Mouse (Mus musculus): Measurements from ENCODE around the gene Olfr314. TPM values are rescaled to one million over a fixed set of nuclear protein-coding genes. Genes with fewer than 3 reads are reported as not detected.

The Olfr314 gene
- total and polyA plus RNA-seq, 2 experiments from 2014 or later = not detected

GRCm38 (mm10) chr11:58784182-58784581 lies 1.4 kb downstream of the Olfr314 start:
- ATAC-seq (ENCODE audit: low FRiP score) = no peak
- Histone ChIP-seq H3K4me1 (ENCODE audit: insufficient read depth, low read length) (no peaks in the 10 kb centered on the region), H3K9ac (replicated peaks; ENCODE audit: low read length, poor library complexity, severe bottlenecking) (no peak overlapping the region), H3K4me3 (ENCODE audit: low read depth, low read length) (no peak overlapping the region), H3K9me3 (ENCODE audit: low read length) (no peaks in the 10 kb centered on the region), H3K27ac (ENCODE audit: low read depth, low read length) (no peak overlapping the region), H3K27me3 (ENCODE audit: insufficient read depth, low read length) (no peaks in the 10 kb centered on the region), H3K36me3 (ENCODE audit: insufficient read depth, low read length) (no peaks in the 10 kb centered on the region), H3K4me2 (ENCODE audit: low read depth, low read length, poor library complexity, severe bottlenecking) (no peak overlapping the region)
- no peak for TF ChIP-seq CTCF (IDR thresholded peaks at IDR 0.05)
- no peak for DNase-seq (ENCODE audit: low spot score)
- 82% methylated on average over 2 of the region's 2 CpGs for WGBS

GRCm38 (mm10) chr11:58787651-58788050 lies 4.9 kb downstream of the Olfr314 start:
- Histone ChIP-seq H3K4me3 (ENCODE audit: low read depth, low read length) (no peak overlapping the region), H3K27me3 (ENCODE audit: insufficient read depth, low read length) (no peaks in the 10 kb centered on the region), H3K9me3 (ENCODE audit: low read length) (no peaks in the 10 kb centered on the region), H3K36me3 (ENCODE audit: insufficient read depth, low read length) (no peaks in the 10 kb centered on the region), H3K4me1 (ENCODE audit: insufficient read depth, low read length) (no peaks in the 10 kb centered on the region), H3K27ac (ENCODE audit: low read depth, low read length) (no peak overlapping the region), H3K4me2 (ENCODE audit: low read depth, low read length, poor library complexity, severe bottlenecking) (no peak overlapping the region), H3K9ac (replicated peaks; ENCODE audit: low read length, poor library complexity, severe bottlenecking) (no peak overlapping the region)
- TF ChIP-seq CTCF (IDR thresholded peaks at IDR 0.05) = no peak
- no peak for DNase-seq (ENCODE audit: low spot score)
- 88% methylated on average over 10 of the region's 10 CpGs for WGBS
- no peak for ATAC-seq (ENCODE audit: low FRiP score)

- Histone ChIP-seq H3K27ac (ENCODE audit: low read depth, low read length) (no peak overlapping the region), H3K4me3 (ENCODE audit: low read depth, low read length) (no peak overlapping the region), H3K4me1 (ENCODE audit: insufficient read depth, low read length) (no peaks in the 10 kb centered on the region), H3K9me3 (ENCODE audit: low read length) (no peaks in the 10 kb centered on the region), H3K4me2 (ENCODE audit: low read depth, low read length, poor library complexity, severe bottlenecking) (no peak overlapping the region), H3K27me3 (ENCODE audit: insufficient read depth, low read length) (no peaks in the 10 kb centered on the region), H3K9ac (replicated peaks; ENCODE audit: low read length, poor library complexity, severe bottlenecking) (no peak overlapping the region), H3K36me3 (ENCODE audit: insufficient read depth, low read length) (no peaks in the 10 kb centered on the region)
- ATAC-seq (ENCODE audit: low FRiP score) (no peak), DNase-seq (ENCODE audit: low spot score) (no peak)
- WGBS = 88% methylated on average over 8 of the region's 8 CpGs
- no peak for TF ChIP-seq CTCF (IDR thresholded peaks at IDR 0.05)
Observed at GRCm38 (mm10) chr11:58788346-58788745, 5.6 kb downstream of the Olfr314 start.

GRCm38 (mm10) chr11:58789532-58789931 lies 6.8 kb downstream of the Olfr314 start:
- Histone ChIP-seq H3K36me3 (ENCODE audit: insufficient read depth, low read length) (no peaks in the 10 kb centered on the region), H3K4me3 (ENCODE audit: low read depth, low read length) (no peak overlapping the region), H3K9ac (replicated peaks; ENCODE audit: low read length, poor library complexity, severe bottlenecking) (no peak overlapping the region), H3K27ac (ENCODE audit: low read depth, low read length) (no peak overlapping the region), H3K4me2 (ENCODE audit: low read depth, low read length, poor library complexity, severe bottlenecking) (0 out of 2 replicates have a peak overlapping the region, but pooled peaks have one; percentile 6), H3K27me3 (ENCODE audit: insufficient read depth, low read length) (no peaks in the 10 kb centered on the region), H3K9me3 (ENCODE audit: low read length) (no peaks in the 10 kb centered on the region), H3K4me1 (ENCODE audit: insufficient read depth, low read length) (no peaks in the 10 kb centered on the region)
- no peak for TF ChIP-seq CTCF (IDR thresholded peaks at IDR 0.05)
- ATAC-seq (ENCODE audit: low FRiP score) = no peak
- 15% methylated on average over 3 of the region's 3 CpGs for WGBS
- peak; percentile 31 for DNase-seq (ENCODE audit: low spot score)

- Histone ChIP-seq H3K9me3 (ENCODE audit: low read length) (no peaks in the 10 kb centered on the region), H3K4me2 (ENCODE audit: low read depth, low read length, poor library complexity, severe bottlenecking) (no peak overlapping the region), H3K27ac (ENCODE audit: low read depth, low read length) (no peak overlapping the region), H3K36me3 (ENCODE audit: insufficient read depth, low read length) (no peaks in the 10 kb centered on the region), H3K4me3 (ENCODE audit: low read depth, low read length) (no peak overlapping the region), H3K27me3 (ENCODE audit: insufficient read depth, low read length) (no peaks in the 10 kb centered on the region), H3K4me1 (ENCODE audit: insufficient read depth, low read length) (no peaks in the 10 kb centered on the region), H3K9ac (replicated peaks; ENCODE audit: low read length, poor library complexity, severe bottlenecking) (no peak overlapping the region)
- no peak for TF ChIP-seq CTCF (IDR thresholded peaks at IDR 0.05)
- no peak for DNase-seq (ENCODE audit: low spot score)
- no peak for ATAC-seq (ENCODE audit: low FRiP score)
- 57% methylated on average over 2 of the region's 2 CpGs for WGBS
Observed at GRCm38 (mm10) chr11:58790053-58790452, 7.3 kb downstream of the Olfr314 start.

GRCm38 (mm10) chr11:58790646-58791045 lies 7.9 kb downstream of the Olfr314 start:
- WGBS = 83% methylated on average over 6 of the region's 6 CpGs
- TF ChIP-seq CTCF (IDR thresholded peaks at IDR 0.05) = no peak
- Histone ChIP-seq H3K27ac (ENCODE audit: low read depth, low read length) (no peak overlapping the region), H3K9ac (replicated peaks; ENCODE audit: low read length, poor library complexity, severe bottlenecking) (no peak overlapping the region), H3K4me2 (ENCODE audit: low read depth, low read length, poor library complexity, severe bottlenecking) (no peak overlapping the region), H3K4me3 (ENCODE audit: low read depth, low read length) (no peak overlapping the region), H3K4me1 (ENCODE audit: insufficient read depth, low read length) (no peaks in the 10 kb centered on the region), H3K27me3 (ENCODE audit: insufficient read depth, low read length) (no peaks in the 10 kb centered on the region), H3K36me3 (ENCODE audit: insufficient read depth, low read length) (no peaks in the 10 kb centered on the region), H3K9me3 (ENCODE audit: low read length) (no peaks in the 10 kb centered on the region)
- DNase-seq (ENCODE audit: low spot score) (no peak), ATAC-seq (ENCODE audit: low FRiP score) (no peak)

Measured in midbrain, postnatal 0 days (tissue).